Mouse (Mus musculus): ENCODE measurements around the gene Ap3b1.
"Not testable (repeated sequence)": the region's sequence is repeated elsewhere in the genome, so short reads cannot be mapped to it uniquely, and the experiment has no call there.

The Ap3b1 gene

GRCm38 (mm10) chr13:94358401-94359265, at the start of gene Ap3b1:
Gene Ap3b1, plus strand, starts transcription at chr13:94358960.
- DNase-seq (ENCODE audit: low spot score in 2 of 2), result peak; percentile 84 to 90

- not testable (repeated sequence) for DNase-seq (ENCODE audit: low spot score in 2 of 2)
Measured at GRCm38 (mm10) chr13:94312812-94313211, 45.9 kb upstream of the Ap3b1 start.

GRCm38 (mm10) chr13:94316975-94317511, 41.7 kb upstream of the Ap3b1 start:
- no peak for DNase-seq (ENCODE audit: low spot score in 2 of 2)

GRCm38 (mm10) chr13:94321094-94321792, 37.5 kb upstream of the Ap3b1 start:
- DNase-seq (ENCODE audit: low spot score in 2 of 2), result no peak

- no peak for DNase-seq (ENCODE audit: low spot score in 2 of 2)
Measured at GRCm38 (mm10) chr13:94322475-94322874, 36.3 kb upstream of the Ap3b1 start.

- DNase-seq (ENCODE audit: low spot score in 2 of 2), result no peak
Measured at GRCm38 (mm10) chr13:94328063-94328462, 30.7 kb upstream of the Ap3b1 start.

GRCm38 (mm10) chr13:94329005-94329404, 29.8 kb upstream of the Ap3b1 start:
- DNase-seq (ENCODE audit: low spot score in 2 of 2), result not testable (repeated sequence)

GRCm38 (mm10) chr13:94330392-94330979, 28.3 kb upstream of the Ap3b1 start:
- no peak for DNase-seq (ENCODE audit: low spot score in 2 of 2)

GRCm38 (mm10) chr13:94338357-94338756, 20.4 kb upstream of the Ap3b1 start:
- no peak for DNase-seq (ENCODE audit: low spot score in 2 of 2)

GRCm38 (mm10) chr13:94343192-94343591, 15.6 kb upstream of the Ap3b1 start:
- DNase-seq (ENCODE audit: low spot score in 2 of 2), result no peak

GRCm38 (mm10) chr13:94344600-94344999, 14.2 kb upstream of the Ap3b1 start:
- DNase-seq (ENCODE audit: low spot score in 2 of 2), result not testable (repeated sequence)

- DNase-seq (ENCODE audit: low spot score in 2 of 2), result no peak
Measured at GRCm38 (mm10) chr13:94354584-94354983, 4.2 kb upstream of the Ap3b1 start.

- DNase-seq (ENCODE audit: low spot score in 2 of 2), result no peak
Measured at GRCm38 (mm10) chr13:94358101-94358400, 709 bp upstream of the Ap3b1 start.

GRCm38 (mm10) chr13:94359282-94359920, 641 bp downstream of the Ap3b1 start:
- no peak for DNase-seq (ENCODE audit: low spot score in 2 of 2)

GRCm38 (mm10) chr13:94361013-94361580, 2.3 kb downstream of the Ap3b1 start:
- DNase-seq (ENCODE audit: low spot score in 2 of 2), result not testable (repeated sequence)

GRCm38 (mm10) chr13:94364336-94364735, 5.6 kb downstream of the Ap3b1 start:
- no peak for DNase-seq (ENCODE audit: low spot score in 2 of 2)

GRCm38 (mm10) chr13:94365108-94365907, 6.5 kb downstream of the Ap3b1 start:
- DNase-seq (ENCODE audit: low spot score in 2 of 2), result no peak

GRCm38 (mm10) chr13:94367869-94368268, 9.1 kb downstream of the Ap3b1 start:
- peak in 1 of 2 experiments; percentile 30 for DNase-seq (ENCODE audit: low spot score in 2 of 2)

GRCm38 (mm10) chr13:94370521-94370920, 11.8 kb downstream of the Ap3b1 start:
- DNase-seq (ENCODE audit: low spot score in 2 of 2), result no peak

- no peak for DNase-seq (ENCODE audit: low spot score in 2 of 2)
Measured at GRCm38 (mm10) chr13:94372066-94372465, 13.3 kb downstream of the Ap3b1 start.

- no peak for DNase-seq (ENCODE audit: low spot score in 2 of 2)
Measured at GRCm38 (mm10) chr13:94374131-94374530, 15.4 kb downstream of the Ap3b1 start.
